Mouse (Mus musculus): ENCODE data around the gene Zfp316. TPM values are rescaled to one million over a fixed set of nuclear protein-coding genes. Genes with fewer than 3 reads are reported as not detected.

Gene Zfp316
- total and polyA plus RNA-seq, 2 experiments from 2014 or later = 6.8 to 32.1 TPM

- Histone ChIP-seq H3K4me1 (ENCODE audit: insufficient read depth, low read length) (peaks cover 6% of the 10 kb centered on the region; the same call in 1 of the 2 replicates), H3K4me3 (ENCODE audit: low read depth, low read length) (no peak overlapping the region), H3K9me3 (ENCODE audit: low read length) (no peaks in the 10 kb centered on the region), H3K27me3 (ENCODE audit: insufficient read depth, low read length) (no peaks in the 10 kb centered on the region), H3K4me2 (ENCODE audit: low read depth, low read length, poor library complexity, severe bottlenecking) (no peak overlapping the region), H3K9ac (replicated peaks; ENCODE audit: low read length, poor library complexity, severe bottlenecking) (no peak overlapping the region), H3K27ac (ENCODE audit: low read depth, low read length) (no peak overlapping the region), H3K36me3 (ENCODE audit: insufficient read depth, low read length) (peaks cover 29% of the 10 kb centered on the region)
- no peak for TF ChIP-seq CTCF (IDR thresholded peaks at IDR 0.05)
- 88% methylated on average over 6 of the region's 6 CpGs for WGBS
- DNase-seq (ENCODE audit: low spot score) (no peak), ATAC-seq (ENCODE audit: low FRiP score) (no peak)
Observed at GRCm38 (mm10) chr5:143266794-143267193, 3.0 kb downstream of the Zfp316 start.

GRCm38 (mm10) chr5:143265409-143265808, 4.4 kb downstream of the Zfp316 start:
- H3K9me3 ChIP-seq (ENCODE audit: low read length) = no peaks in the 10 kb centered on the region
- no peak overlapping the region for H3K4me2 ChIP-seq (ENCODE audit: low read depth, low read length, poor library complexity, severe bottlenecking)
- peaks cover 2% of the 10 kb centered on the region; the same call in 1 of the 2 replicates for H3K4me1 ChIP-seq (ENCODE audit: insufficient read depth, low read length)
- peaks cover 40% of the 10 kb centered on the region for H3K36me3 ChIP-seq (ENCODE audit: insufficient read depth, low read length)
- H3K4me3 ChIP-seq (ENCODE audit: low read depth, low read length) = no peak overlapping the region
- TF ChIP-seq CTCF (IDR thresholded peaks at IDR 0.05) = no peak
- no peak for DNase-seq (ENCODE audit: low spot score)
- H3K27ac ChIP-seq (ENCODE audit: low read depth, low read length) = no peak overlapping the region
- ATAC-seq (ENCODE audit: low FRiP score) = no peak
- no peaks in the 10 kb centered on the region for H3K27me3 ChIP-seq (ENCODE audit: insufficient read depth, low read length)
- WGBS = 67% methylated on average over 1 of the region's 1 CpGs
- no peak overlapping the region for H3K9ac ChIP-seq (replicated peaks; ENCODE audit: low read length, poor library complexity, severe bottlenecking)

DNA sequence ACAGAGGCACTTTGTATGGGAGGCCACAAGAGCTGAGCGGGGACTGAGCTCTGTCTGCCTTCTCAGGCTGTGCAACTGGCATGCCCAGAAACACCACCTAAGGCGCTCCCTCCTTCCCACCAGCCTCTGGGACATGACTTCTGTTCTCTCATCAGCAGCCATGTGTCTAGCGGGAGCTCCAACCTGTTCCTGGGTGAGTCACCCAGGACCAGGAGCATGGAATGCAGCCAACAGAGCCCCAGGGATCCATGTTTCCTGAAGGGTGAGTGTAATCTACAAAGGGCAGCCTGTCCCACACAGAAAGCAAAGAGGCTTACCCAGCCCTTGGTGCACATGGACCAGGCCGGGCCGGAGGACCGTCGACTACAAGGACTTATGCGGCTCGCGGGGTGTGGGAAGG, 5.1 kb downstream of the Zfp316 start:
- Histone ChIP-seq H3K9ac (replicated peaks; ENCODE audit: low read length, poor library complexity, severe bottlenecking) (no peak overlapping the region), H3K4me1 (ENCODE audit: insufficient read depth, low read length) (no peaks in the 10 kb centered on the region), H3K36me3 (ENCODE audit: insufficient read depth, low read length) (peaks cover 47% of the 10 kb centered on the region), H3K9me3 (ENCODE audit: low read length) (no peaks in the 10 kb centered on the region), H3K27me3 (ENCODE audit: insufficient read depth, low read length) (no peaks in the 10 kb centered on the region), H3K27ac (ENCODE audit: low read depth, low read length) (no peak overlapping the region), H3K4me3 (ENCODE audit: low read depth, low read length) (no peak overlapping the region), H3K4me2 (ENCODE audit: low read depth, low read length, poor library complexity, severe bottlenecking) (no peak overlapping the region)
- no peak for DNase-seq (ENCODE audit: low spot score)
- no peak for TF ChIP-seq CTCF (IDR thresholded peaks at IDR 0.05)
- WGBS = 88% methylated on average over 10 of the region's 10 CpGs
- no peak for ATAC-seq (ENCODE audit: low FRiP score)

GRCm38 (mm10) chr5:143261636-143262035, 8.2 kb downstream of the Zfp316 start:
- H3K4me1 ChIP-seq (ENCODE audit: insufficient read depth, low read length) = no peaks in the 10 kb centered on the region
- H3K4me3 ChIP-seq (ENCODE audit: low read depth, low read length) = no peak overlapping the region
- 93% methylated on average over 8 of the region's 8 CpGs for WGBS
- H3K9me3 ChIP-seq (ENCODE audit: low read length) = no peaks in the 10 kb centered on the region
- H3K9ac ChIP-seq (replicated peaks; ENCODE audit: low read length, poor library complexity, severe bottlenecking) = no peak overlapping the region
- 0 out of 2 replicates have a peak, but pooled peaks cover 7% of the 10 kb centered on the region for H3K27me3 ChIP-seq (ENCODE audit: insufficient read depth, low read length)
- no peak for ATAC-seq (ENCODE audit: low FRiP score)
- no peak overlapping the region for H3K4me2 ChIP-seq (ENCODE audit: low read depth, low read length, poor library complexity, severe bottlenecking)
- no peak for TF ChIP-seq CTCF (IDR thresholded peaks at IDR 0.05)
- peaks cover 68% of the 10 kb centered on the region for H3K36me3 ChIP-seq (ENCODE audit: insufficient read depth, low read length)
- DNase-seq (ENCODE audit: low spot score) = no peak
- no peak overlapping the region for H3K27ac ChIP-seq (ENCODE audit: low read depth, low read length)

DNA sequence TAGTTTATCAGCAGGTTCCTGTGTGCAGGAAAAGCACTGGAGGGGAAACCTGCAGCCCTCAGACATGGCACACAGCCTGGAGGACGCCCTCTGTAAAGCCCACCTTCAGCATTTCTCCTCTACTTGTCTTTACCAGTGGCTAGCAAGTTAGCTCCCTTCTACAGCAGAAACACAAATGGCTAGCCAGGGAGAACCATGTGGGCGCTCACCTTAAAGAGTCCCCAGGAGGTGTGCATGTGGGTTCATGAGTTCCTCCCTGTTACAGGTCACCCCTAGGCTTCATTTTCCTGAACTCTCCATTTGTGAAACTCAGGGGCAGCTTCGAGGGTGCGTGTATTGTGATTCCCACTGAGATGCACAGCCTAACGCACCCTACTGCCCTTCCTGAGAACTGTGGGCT, 14.0 kb downstream of the Zfp316 start:
- ATAC-seq (ENCODE audit: low FRiP score) (no peak), DNase-seq (ENCODE audit: low spot score) (no peak)
- WGBS = 90% methylated on average over 5 of the region's 5 CpGs
- Histone ChIP-seq H3K27ac (ENCODE audit: low read depth, low read length) (no peak overlapping the region), H3K4me2 (ENCODE audit: low read depth, low read length, poor library complexity, severe bottlenecking) (no peak overlapping the region), H3K9me3 (ENCODE audit: low read length) (no peaks in the 10 kb centered on the region), H3K4me1 (ENCODE audit: insufficient read depth, low read length) (no peaks in the 10 kb centered on the region), H3K4me3 (ENCODE audit: low read depth, low read length) (no peak overlapping the region), H3K36me3 (ENCODE audit: insufficient read depth, low read length) (peaks cover 67% of the 10 kb centered on the region), H3K27me3 (ENCODE audit: insufficient read depth, low read length) (0 out of 2 replicates have a peak, but pooled peaks cover 17% of the 10 kb centered on the region), H3K9ac (replicated peaks; ENCODE audit: low read length, poor library complexity, severe bottlenecking) (no peak overlapping the region)
- no peak for TF ChIP-seq CTCF (IDR thresholded peaks at IDR 0.05)

- Histone ChIP-seq H3K27me3 (ENCODE audit: insufficient read depth, low read length) (0 out of 2 replicates have a peak, but pooled peaks cover 17% of the 10 kb centered on the region), H3K36me3 (ENCODE audit: insufficient read depth, low read length) (peaks cover 60% of the 10 kb centered on the region), H3K9ac (replicated peaks; ENCODE audit: low read length, poor library complexity, severe bottlenecking) (no peak overlapping the region), H3K4me3 (ENCODE audit: low read depth, low read length) (no peak overlapping the region), H3K4me1 (ENCODE audit: insufficient read depth, low read length) (no peaks in the 10 kb centered on the region), H3K27ac (ENCODE audit: low read depth, low read length) (no peak overlapping the region), H3K4me2 (ENCODE audit: low read depth, low read length, poor library complexity, severe bottlenecking) (no peak overlapping the region), H3K9me3 (ENCODE audit: low read length) (no peaks in the 10 kb centered on the region)
- no peak for TF ChIP-seq CTCF (IDR thresholded peaks at IDR 0.05)
- 46% methylated on average over 24 of the region's 24 CpGs for WGBS
- no peak for DNase-seq (ENCODE audit: low spot score)
- no peak for ATAC-seq (ENCODE audit: low FRiP score)
Observed at GRCm38 (mm10) chr5:143255131-143255519, 14.7 kb downstream of the Zfp316 start.
